Mouse (Mus musculus) forebrain, embryonic 10.5 days (tissue): ENCODE measurements around the gene Slc25a39. TPM values are rescaled to one million over a fixed set of nuclear protein-coding genes. Genes with fewer than 3 reads are reported as not detected.
A peak's percentile ranks its signal among the peaks of the same experiment; 100 is the strongest.
"Not testable (repeated sequence)": the region's sequence is repeated elsewhere in the genome, so short reads cannot be mapped to it uniquely, and the experiment has no call there.

ENCODE experiments used
- DNase-seq: peaks from one replicate; pipeline ENCODE4 v3.0.0-alpha.2; 2017; ENCODE audit warnings: low spot score; ENCODE audit errors: extremely low spot score
- H3K27ac ChIP-seq: fragments of 300-500 bp; sonication (generic); 2 replicates; pipeline ENCODE4 v1.5.1; 2016; ENCODE audit warnings: mild to moderate bottlenecking
- H3K27me3 ChIP-seq: fragments of 300-500 bp; sonication (generic); 2 replicates; pipeline ENCODE4 v1.6.1; 2016; ENCODE audit warnings: mild to moderate bottlenecking; ENCODE audit not compliant: poor library complexity, severe bottlenecking
- H3K36me3 ChIP-seq: fragments of 300-500 bp; sonication (generic); replicated peaks from 2 replicates; pipeline ENCODE4 v1.6.1; 2016; ENCODE audit warnings: mild to moderate bottlenecking, moderate library complexity
- H3K4me1 ChIP-seq: fragments of 300-500 bp; sonication (generic); 2 replicates; pipeline ENCODE4 v1.6.1; 2016
- H3K4me3 ChIP-seq: fragments of 300-500 bp; sonication (generic); 2 replicates; pipeline ENCODE4 v1.5.1; 2016; ENCODE audit warnings: mild to moderate bottlenecking, moderate library complexity
- H3K9me3 ChIP-seq: fragments of 300-500 bp; sonication (generic); 2 replicates; pipeline ENCODE4 v1.6.1; 2016; ENCODE audit warnings: mild to moderate bottlenecking, moderate library complexity
- WGBS: fragments of 180-500 bp; shearing (Covaris S2); methylation state at CpG from one replicate; pipeline ENCODE4 v1.1.7; 2016; 5-methylcytosine and 5-hydroxymethylcytosine counted together
- polyA plus RNA-seq: library from polyadenylated mRNA; unstranded; fragments of >200 nt; fragmentation: Nextera tagmentation; extraction: Ambion mirVana; gene quantifications from 2 replicates; pipeline ENCODE4 v1.2.1, GENCODE M21; 2016

The Slc25a39 gene
- polyA plus RNA-seq, 1 experiment from 2014 or later, result 262 TPM

GRCm38 (mm10) chr11:102368347-102368746, 39.4 kb downstream of the Slc25a39 start:
- Histone ChIP-seq H3K27me3 (peaks cover 20% of the 10 kb centered on the region), H3K9me3 (no peaks in the 10 kb centered on the region), H3K4me1 (peaks cover 10% of the 10 kb centered on the region), H3K36me3 (no peaks in the 10 kb centered on the region), H3K4me3 (no peak overlapping the region), H3K27ac (no peak overlapping the region)
- no peak for DNase-seq
- WGBS, result 81% methylated on average over 5 of the region's 5 CpGs

- H3K9me3 ChIP-seq, result no peaks in the 10 kb centered on the region
- no peaks in the 10 kb centered on the region for H3K36me3 ChIP-seq
- DNase-seq, result no peak
- H3K4me3 ChIP-seq, result no peak overlapping the region
- no peak overlapping the region for H3K27ac ChIP-seq
- whole genome bisulfite sequencing, result 83% methylated on average over 9 of the region's 9 CpGs
- H3K27me3 ChIP-seq, result peaks cover 14% of the 10 kb centered on the region; the same call in 1 of the 2 replicates
- H3K4me1 ChIP-seq, result peaks cover 9% of the 10 kb centered on the region
These were observed 40.1 kb downstream of the Slc25a39 start for GRCm38 (mm10) chr11:102367504-102368280.

GRCm38 (mm10) chr11:102366103-102366502, 41.6 kb downstream of the Slc25a39 start, which contains the start of gene Slc4a1:
Slc4a1 (minus strand) TSS chr11:102366203.
- H3K9me3 ChIP-seq, H3K4me1 ChIP-seq, DNase-seq, H3K27me3 ChIP-seq, H3K36me3 ChIP-seq: not testable (repeated sequence)
- Histone ChIP-seq H3K4me3 (0 out of 2 replicates have a peak within 1 kb of the TSS, but pooled peaks have one; percentile 24), H3K27ac (peak within 1 kb of the TSS; percentile 70)
- 87% methylated on average over 8 of the region's 8 CpGs for WGBS

- Histone ChIP-seq H3K27me3 (0 out of 2 replicates have a peak, but pooled peaks cover 7% of the 10 kb centered on the region), H3K27ac (peak overlapping the region; percentile 52), H3K4me3 (no peak overlapping the region), H3K4me1 (peaks cover 9% of the 10 kb centered on the region), H3K9me3 (no peaks in the 10 kb centered on the region), H3K36me3 (no peaks in the 10 kb centered on the region)
- 40% methylated on average over 4 of the region's 4 CpGs for WGBS
- DNase-seq, result no peak
These were observed 42.0 kb downstream of the Slc25a39 start for GRCm38 (mm10) chr11:102365699-102366098.

GRCm38 (mm10) chr11:102364570-102365371, 43.0 kb downstream of the Slc25a39 start:
- Histone ChIP-seq H3K4me3 (peak overlapping the region; percentile 24), H3K9me3 (no peaks in the 10 kb centered on the region), H3K4me1 (peaks cover 9% of the 10 kb centered on the region), H3K27me3 (0 out of 2 replicates have a peak, but pooled peaks cover 7% of the 10 kb centered on the region), H3K27ac (peak overlapping the region; percentile 70), H3K36me3 (no peaks in the 10 kb centered on the region)
- 74% methylated on average over 14 of the region's 14 CpGs for WGBS
- no peak for DNase-seq

GRCm38 (mm10) chr11:102363623-102364022, 44.1 kb downstream of the Slc25a39 start:
- DNase-seq, result no peak
- peak overlapping the region; percentile 70; the same call in 1 of the 2 replicates for H3K27ac ChIP-seq
- H3K4me3 ChIP-seq, result peak overlapping the region; percentile 24; the same call in 1 of the 2 replicates
- WGBS, result 66% methylated on average over 2 of the region's 2 CpGs
- H3K4me1 ChIP-seq, result peaks cover 9% of the 10 kb centered on the region
- 0 out of 2 replicates have a peak, but pooled peaks cover 7% of the 10 kb centered on the region for H3K27me3 ChIP-seq
- H3K9me3 ChIP-seq, result no peaks in the 10 kb centered on the region
- no peaks in the 10 kb centered on the region for H3K36me3 ChIP-seq

GRCm38 (mm10) chr11:102361776-102362495, 45.8 kb downstream of the Slc25a39 start:
- no peak for DNase-seq
- H3K36me3 ChIP-seq, result no peaks in the 10 kb centered on the region
- H3K4me1 ChIP-seq, result peaks cover 9% of the 10 kb centered on the region
- peak overlapping the region; percentile 66; the same call in 1 of the 2 replicates for H3K27ac ChIP-seq
- 87% methylated on average over 8 of the region's 8 CpGs for WGBS
- peak overlapping the region; percentile 33 for H3K4me3 ChIP-seq
- H3K27me3 ChIP-seq, result 0 out of 2 replicates have a peak, but pooled peaks cover 14% of the 10 kb centered on the region
- no peaks in the 10 kb centered on the region for H3K9me3 ChIP-seq

GRCm38 (mm10) chr11:102358365-102358764, 49.4 kb downstream of the Slc25a39 start:
- H3K27me3 ChIP-seq, result 0 out of 2 replicates have a peak, but pooled peaks cover 7% of the 10 kb centered on the region
- DNase-seq, result no peak
- no peaks in the 10 kb centered on the region for H3K4me1 ChIP-seq
- H3K9me3 ChIP-seq, result no peaks in the 10 kb centered on the region
- H3K27ac ChIP-seq, result no peak overlapping the region
- no peak overlapping the region for H3K4me3 ChIP-seq
- WGBS, result 74% methylated on average over 10 of the region's 10 CpGs
- H3K36me3 ChIP-seq, result no peaks in the 10 kb centered on the region

GRCm38 (mm10) chr11:102356636-102357350, 51.0 kb downstream of the Slc25a39 start:
- 80% methylated on average over 31 of the region's 31 CpGs for WGBS
- no peak for DNase-seq
- Histone ChIP-seq H3K9me3 (no peaks in the 10 kb centered on the region), H3K27me3 (peaks cover 7% of the 10 kb centered on the region; the same call in 1 of the 2 replicates), H3K4me3 (no peak overlapping the region), H3K36me3 (no peaks in the 10 kb centered on the region), H3K4me1 (0 out of 2 replicates have a peak, but pooled peaks cover 5% of the 10 kb centered on the region), H3K27ac (no peak overlapping the region)

GRCm38 (mm10) chr11:102356190-102356589, 51.6 kb downstream of the Slc25a39 start:
- H3K4me3 ChIP-seq, result no peak overlapping the region
- no peak for DNase-seq
- H3K9me3 ChIP-seq, result no peaks in the 10 kb centered on the region
- H3K27ac ChIP-seq, result no peak overlapping the region
- H3K36me3 ChIP-seq, result no peaks in the 10 kb centered on the region
- H3K27me3 ChIP-seq, result peaks cover 7% of the 10 kb centered on the region; the same call in 1 of the 2 replicates
- 89% methylated on average over 12 of the region's 12 CpGs for WGBS
- 0 out of 2 replicates have a peak, but pooled peaks cover 5% of the 10 kb centered on the region for H3K4me1 ChIP-seq

GRCm38 (mm10) chr11:102355501-102355900, 52.2 kb downstream of the Slc25a39 start:
- Histone ChIP-seq H3K9me3 (no peaks in the 10 kb centered on the region), H3K4me1 (0 out of 2 replicates have a peak, but pooled peaks cover 5% of the 10 kb centered on the region), H3K4me3 (no peak overlapping the region), H3K36me3 (no peaks in the 10 kb centered on the region), H3K27me3 (peaks cover 7% of the 10 kb centered on the region; the same call in 1 of the 2 replicates), H3K27ac (no peak overlapping the region)
- no peak for DNase-seq
- WGBS, result 91% methylated on average over 3 of the region's 3 CpGs
